Mouse (Mus musculus): ENCODE measurements at regions not wholly inside any gene's neighbourhood (a gene's known extent, or its start where the extent isn't known, plus 50 kb on each side); places are given as distances from the start of the nearest gene placed in this dataset.

- DNase-seq (ENCODE audit: low spot score) (no peak), ATAC-seq (no peak)
- Histone ChIP-seq H3K36me3 (ENCODE audit: control insufficient read depth, insufficient read depth, low read length) (no peaks in the 10 kb centered on the region), H3K9ac (ENCODE audit: low read length) (no peak overlapping the region), H3K4me3 (ENCODE audit: low read depth, low read length) (no peak overlapping the region), H3K4me2 (ENCODE audit: low read length) (no peak overlapping the region), H3K27me3 (replicated peaks; ENCODE audit: control insufficient read depth, insufficient read depth, low read length) (no peaks in the 10 kb centered on the region), H3K4me1 (ENCODE audit: control insufficient read depth, insufficient read depth, low read length) (no peaks in the 10 kb centered on the region), H3K9me3 (replicated peaks; ENCODE audit: control insufficient read depth, low read length) (no peaks in the 10 kb centered on the region), H3K27ac (ENCODE audit: low read depth, low read length) (no peak overlapping the region)
- 91% methylated on average over 5 of the region's 5 CpGs for WGBS
Observed at GRCm38 (mm10) chr16:22750725-22751287, 60.6 kb downstream of the Crygs start.

GRCm38 (mm10) chr16:22744121-22744855 is 67.1 kb downstream of the Crygs start:
- ATAC-seq: no peak
- H3K36me3 ChIP-seq (ENCODE audit: control insufficient read depth, insufficient read depth, low read length): no peaks in the 10 kb centered on the region
- 85% methylated on average over 7 of the region's 7 CpGs for WGBS
- no peaks in the 10 kb centered on the region for H3K27me3 ChIP-seq (replicated peaks; ENCODE audit: control insufficient read depth, insufficient read depth, low read length)
- H3K4me3 ChIP-seq (ENCODE audit: low read depth, low read length): no peak overlapping the region
- no peak overlapping the region for H3K4me2 ChIP-seq (ENCODE audit: low read length)
- H3K27ac ChIP-seq (ENCODE audit: low read depth, low read length): no peak overlapping the region
- H3K9me3 ChIP-seq (replicated peaks; ENCODE audit: control insufficient read depth, low read length): no peaks in the 10 kb centered on the region
- DNase-seq (ENCODE audit: low spot score): no peak
- H3K4me1 ChIP-seq (ENCODE audit: control insufficient read depth, insufficient read depth, low read length): no peaks in the 10 kb centered on the region
- no peak overlapping the region for H3K9ac ChIP-seq (ENCODE audit: low read length)

- no peaks in the 10 kb centered on the region for H3K9me3 ChIP-seq (replicated peaks; ENCODE audit: control insufficient read depth, low read length)
- DNase-seq (ENCODE audit: low spot score) (no peak), ATAC-seq (no peak)
- H3K4me2 ChIP-seq (ENCODE audit: low read length): no peak overlapping the region
- WGBS: 100% methylated on average over 1 of the region's 1 CpGs
- H3K9ac ChIP-seq (ENCODE audit: low read length): no peak overlapping the region
- no peaks in the 10 kb centered on the region for H3K27me3 ChIP-seq (replicated peaks; ENCODE audit: control insufficient read depth, insufficient read depth, low read length)
- no peaks in the 10 kb centered on the region for H3K36me3 ChIP-seq (ENCODE audit: control insufficient read depth, insufficient read depth, low read length)
- H3K4me1 ChIP-seq (ENCODE audit: control insufficient read depth, insufficient read depth, low read length): no peaks in the 10 kb centered on the region
- no peak overlapping the region for H3K4me3 ChIP-seq (ENCODE audit: low read depth, low read length)
- no peak overlapping the region for H3K27ac ChIP-seq (ENCODE audit: low read depth, low read length)
Observed at GRCm38 (mm10) chr16:22743461-22743860, 67.9 kb downstream of the Crygs start.

- H3K9me3 ChIP-seq (replicated peaks; ENCODE audit: control insufficient read depth, low read length): no peaks in the 10 kb centered on the region
- no peaks in the 10 kb centered on the region for H3K4me1 ChIP-seq (ENCODE audit: control insufficient read depth, insufficient read depth, low read length)
- WGBS: 81% methylated on average over 4 of the region's 4 CpGs
- no peak overlapping the region for H3K4me2 ChIP-seq (ENCODE audit: low read length)
- H3K36me3 ChIP-seq (ENCODE audit: control insufficient read depth, insufficient read depth, low read length): no peaks in the 10 kb centered on the region
- H3K27ac ChIP-seq (ENCODE audit: low read depth, low read length): no peak overlapping the region
- ATAC-seq: no peak
- no peak for DNase-seq (ENCODE audit: low spot score)
- no peaks in the 10 kb centered on the region for H3K27me3 ChIP-seq (replicated peaks; ENCODE audit: control insufficient read depth, insufficient read depth, low read length)
- no peak overlapping the region for H3K4me3 ChIP-seq (ENCODE audit: low read depth, low read length)
- H3K9ac ChIP-seq (ENCODE audit: low read length): no peak overlapping the region
Observed at GRCm38 (mm10) chr16:22741496-22741895, 69.9 kb downstream of the Crygs start.

- Histone ChIP-seq H3K27me3 (replicated peaks; ENCODE audit: control insufficient read depth, insufficient read depth, low read length) (no peaks in the 10 kb centered on the region), H3K4me2 (ENCODE audit: low read length) (no peak overlapping the region), H3K4me3 (ENCODE audit: low read depth, low read length) (no peak overlapping the region), H3K9ac (ENCODE audit: low read length) (no peak overlapping the region), H3K36me3 (ENCODE audit: control insufficient read depth, insufficient read depth, low read length) (no peaks in the 10 kb centered on the region), H3K27ac (ENCODE audit: low read depth, low read length) (no peak overlapping the region; the same call in 1 of the 2 replicates), H3K4me1 (ENCODE audit: control insufficient read depth, insufficient read depth, low read length) (peaks cover 6% of the 10 kb centered on the region), H3K9me3 (replicated peaks; ENCODE audit: control insufficient read depth, low read length) (no peaks in the 10 kb centered on the region)
- ATAC-seq: peak; percentile 55; the same call in 1 of the 2 replicates
- peak; percentile 45 for DNase-seq (ENCODE audit: low spot score)
- WGBS: 32% methylated on average over 10 of the region's 10 CpGs
Observed at GRCm38 (mm10) chr16:22734529-22735022, 76.8 kb downstream of the Crygs start.

GRCm38 (mm10) chr16:22733772-22734528 is 76.9 kb upstream of the Dgkg start:
- no peaks in the 10 kb centered on the region for H3K27me3 ChIP-seq (replicated peaks; ENCODE audit: control insufficient read depth, insufficient read depth, low read length)
- DNase-seq (ENCODE audit: low spot score) (peak; percentile 12), ATAC-seq (no peak; the same call in 1 of the 2 replicates)
- no peak overlapping the region for H3K4me2 ChIP-seq (ENCODE audit: low read length)
- WGBS: 25% methylated on average over 11 of the region's 11 CpGs
- H3K4me3 ChIP-seq (ENCODE audit: low read depth, low read length): no peak overlapping the region
- H3K4me1 ChIP-seq (ENCODE audit: control insufficient read depth, insufficient read depth, low read length): peaks cover 6% of the 10 kb centered on the region
- H3K27ac ChIP-seq (ENCODE audit: low read depth, low read length): no peak overlapping the region
- no peak overlapping the region for H3K9ac ChIP-seq (ENCODE audit: low read length)
- no peaks in the 10 kb centered on the region for H3K36me3 ChIP-seq (ENCODE audit: control insufficient read depth, insufficient read depth, low read length)
- H3K9me3 ChIP-seq (replicated peaks; ENCODE audit: control insufficient read depth, low read length): no peaks in the 10 kb centered on the region

GRCm38 (mm10) chr16:22729096-22729495 is 72.1 kb upstream of the Dgkg start:
- no peak overlapping the region for H3K9ac ChIP-seq (ENCODE audit: low read length)
- no peak overlapping the region for H3K4me2 ChIP-seq (ENCODE audit: low read length)
- no peaks in the 10 kb centered on the region for H3K9me3 ChIP-seq (replicated peaks; ENCODE audit: control insufficient read depth, low read length)
- no peak overlapping the region for H3K4me3 ChIP-seq (ENCODE audit: low read depth, low read length)
- DNase-seq (ENCODE audit: low spot score) (no peak), ATAC-seq (no peak)
- H3K4me1 ChIP-seq (ENCODE audit: control insufficient read depth, insufficient read depth, low read length): no peaks in the 10 kb centered on the region; the same call in 1 of the 2 replicates
- 82% methylated on average over 3 of the region's 3 CpGs for WGBS
- H3K36me3 ChIP-seq (ENCODE audit: control insufficient read depth, insufficient read depth, low read length): no peaks in the 10 kb centered on the region
- H3K27me3 ChIP-seq (replicated peaks; ENCODE audit: control insufficient read depth, insufficient read depth, low read length): no peaks in the 10 kb centered on the region
- H3K27ac ChIP-seq (ENCODE audit: low read depth, low read length): no peak overlapping the region

- DNase-seq (ENCODE audit: low spot score): no peak
- Histone ChIP-seq H3K27me3 (replicated peaks; ENCODE audit: control insufficient read depth, insufficient read depth, low read length) (no peaks in the 10 kb centered on the region), H3K4me3 (ENCODE audit: low read depth, low read length) (no peak overlapping the region), H3K4me2 (ENCODE audit: low read length) (no peak overlapping the region), H3K36me3 (ENCODE audit: control insufficient read depth, insufficient read depth, low read length) (no peaks in the 10 kb centered on the region), H3K9ac (ENCODE audit: low read length) (no peak overlapping the region), H3K27ac (ENCODE audit: low read depth, low read length) (no peak overlapping the region), H3K9me3 (replicated peaks; ENCODE audit: control insufficient read depth, low read length) (no peaks in the 10 kb centered on the region), H3K4me1 (ENCODE audit: control insufficient read depth, insufficient read depth, low read length) (no peaks in the 10 kb centered on the region)
- WGBS: 97% methylated on average over 3 of the region's 3 CpGs
- no peak for ATAC-seq
Observed at GRCm38 (mm10) chr16:22725261-22725660, 68.2 kb upstream of the Dgkg start.
